Mouse (Mus musculus): ENCODE results near the gene Smyd1. TPM values are rescaled to one million over a fixed set of nuclear protein-coding genes. Genes with fewer than 3 reads are reported as not detected.

Gene Smyd1
- total RNA-seq, 4 experiments from 2014 or later = 334 to 392 (median 347) TPM

Small RNAs within 50 kb of the gene (microRNA-seq; reads per million reads assigned to microRNA genes)
- 10.8 reads per million, percentile 6 among the genes with 10 or more reads in this experiment for gene Mir8112

Other genes starting within 250 kb of the Smyd1 start
- 10 to 100 TPM in 2 of 4 experiments, 1 to 10 TPM in 2; 8.9 to 12.8 (median 9.8) TPM for gene Thnsl2, start 177.8 kb downstream of the Smyd1 start, total RNA-seq (2022)
- gene Fabp1, start 122.4 kb downstream of the Smyd1 start, total RNA-seq (2022) = 1 to 10 TPM in 1 of 4 experiments, not detected in 3; 1.4 TPM
- gene Krcc1, start 50.6 kb downstream of the Smyd1 start, total RNA-seq (2022) = 10 to 100 TPM; 25.0 to 34.8 (median 27.7) TPM
- not detected for gene Cd8b1, start 555 bp upstream of the Smyd1 start, total RNA-seq (2022)
- gene Cd8a, start 51.2 kb upstream of the Smyd1 start, total RNA-seq (2022) = not detected
- 100 to 1,000 TPM; 137 to 183 (median 144) TPM for gene Rmnd5a, start 118.4 kb upstream of the Smyd1 start, total RNA-seq (2022)
- gene Rnf103, start 171.7 kb upstream of the Smyd1 start, total RNA-seq (2022) = 10 to 100 TPM; 19.5 to 22.6 (median 21.2) TPM
- 10 to 100 TPM; 30.4 to 39.8 (median 38.9) TPM for gene Chmp3, start 221.6 kb upstream of the Smyd1 start, total RNA-seq (2022)

Data from gastrocnemius, adult 8-10 months (tissue).